Mouse (Mus musculus): ENCODE results near the gene Cdk16. TPM values are rescaled to one million over a fixed set of nuclear protein-coding genes. Genes with fewer than 3 reads are reported as not detected.
A peak's percentile ranks its signal among the peaks of the same experiment; 100 is the strongest.
"Not testable (repeated sequence)": the region's sequence is repeated elsewhere in the genome, so short reads cannot be mapped to it uniquely, and the experiment has no call there.

Gene Cdk16
- polyA plus RNA-seq, 1 experiment from 2014 or later = 152 TPM

- no peak overlapping the region for H3K4me3 ChIP-seq
- H3K4me1 ChIP-seq = peaks cover 18% of the 10 kb centered on the region
- no peaks in the 10 kb centered on the region for H3K27me3 ChIP-seq (replicated peaks)
- no peaks in the 10 kb centered on the region for H3K9me3 ChIP-seq
- WGBS = 67% methylated on average over 1 of the region's 1 CpGs
- H3K27ac ChIP-seq = no peak overlapping the region
- H3K36me3 ChIP-seq (replicated peaks) = no peaks in the 10 kb centered on the region
- ATAC-seq (replicated peaks) = no peak
- H3K9ac ChIP-seq = no peak overlapping the region
- H3K4me2 ChIP-seq = no peak overlapping the region
Measured at GRCm38 (mm10) chrX:20692616-20693015, 4.9 kb downstream of the Cdk16 start.

- Histone ChIP-seq H3K27ac (no peak overlapping the region), H3K4me1 (0 out of 2 replicates have a peak, but pooled peaks cover 3% of the 10 kb centered on the region), H3K36me3 (replicated peaks) (no peaks in the 10 kb centered on the region), H3K4me2 (no peak overlapping the region), H3K9ac (no peak overlapping the region), H3K27me3 (replicated peaks) (no peaks in the 10 kb centered on the region), H3K9me3 (no peaks in the 10 kb centered on the region), H3K4me3 (no peak overlapping the region)
- no peak for ATAC-seq (replicated peaks)
- WGBS = 85% methylated on average over 4 of the region's 4 CpGs
Measured at GRCm38 (mm10) chrX:20695842-20696241, 8.1 kb downstream of the Cdk16 start.

- H3K27me3 ChIP-seq (replicated peaks) = no peaks in the 10 kb centered on the region
- H3K27ac ChIP-seq = peak within 1 kb of the TSS; percentile 88
- no peaks in the 10 kb centered on the region for H3K36me3 ChIP-seq (replicated peaks)
Measured at GRCm38 (mm10) chrX:20703741-20704290, 16.1 kb downstream of the Cdk16 start, which contains the start of gene Usp11. Usp11 (plus strand) TSS chrX:20703906.

GRCm38 (mm10) chrX:20704295-20705082 is 16.7 kb downstream of the Cdk16 start:
- peak; percentile 92 for ATAC-seq (replicated peaks)
- WGBS = 23% methylated on average over 32 of the region's 32 CpGs
- Histone ChIP-seq H3K9me3 (no peaks in the 10 kb centered on the region), H3K9ac (peak overlapping the region; percentile 67), H3K4me2 (peak overlapping the region; percentile 48), H3K27ac (peak overlapping the region; percentile 88), H3K36me3 (replicated peaks) (no peaks in the 10 kb centered on the region), H3K4me1 (no peaks in the 10 kb centered on the region), H3K27me3 (replicated peaks) (no peaks in the 10 kb centered on the region), H3K4me3 (peak overlapping the region; percentile 68)

More at GRCm38 (mm10) chrX:20703741-20704290, 16.1 kb downstream of the Cdk16 start, which contains the start of gene Usp11:
- ATAC-seq (replicated peaks) = peak; percentile 91
- H3K4me1 ChIP-seq = no peaks in the 10 kb centered on the region
- no peaks in the 10 kb centered on the region for H3K9me3 ChIP-seq
- H3K4me2 ChIP-seq = peak within 1 kb of the TSS; percentile 48
- H3K4me3 ChIP-seq = peak within 1 kb of the TSS; percentile 68
- peak within 1 kb of the TSS; percentile 67 for H3K9ac ChIP-seq
- WGBS = 26% methylated on average over 32 of the region's 32 CpGs

- no peak for ATAC-seq (replicated peaks)
- peak overlapping the region; percentile 48 for H3K4me2 ChIP-seq
- 33% methylated on average over 3 of the region's 3 CpGs for WGBS
- no peak overlapping the region for H3K9ac ChIP-seq
- H3K27me3 ChIP-seq (replicated peaks) = no peaks in the 10 kb centered on the region
- no peak overlapping the region for H3K27ac ChIP-seq
- H3K9me3 ChIP-seq = no peaks in the 10 kb centered on the region
- no peaks in the 10 kb centered on the region for H3K36me3 ChIP-seq (replicated peaks)
- H3K4me1 ChIP-seq = no peaks in the 10 kb centered on the region
- peak overlapping the region; percentile 68 for H3K4me3 ChIP-seq
Measured at GRCm38 (mm10) chrX:20705083-20705402, 17.3 kb downstream of the Cdk16 start.

GRCm38 (mm10) chrX:20728681-20729080 is 40.9 kb downstream of the Cdk16 start:
- 79% methylated on average over 5 of the region's 5 CpGs for WGBS

GRCm38 (mm10) chrX:20730048-20730447 is 42.3 kb downstream of the Cdk16 start:
- WGBS = 49% methylated on average over 10 of the region's 10 CpGs
- H3K9ac ChIP-seq = not testable (repeated sequence)

More at GRCm38 (mm10) chrX:20728681-20729080, 40.9 kb downstream of the Cdk16 start:
- Histone ChIP-seq H3K36me3 (replicated peaks) (no peaks in the 10 kb centered on the region), H3K27me3 (replicated peaks) (no peaks in the 10 kb centered on the region), H3K27ac (no peak overlapping the region), H3K4me2 (no peak overlapping the region), H3K9ac (no peak overlapping the region), H3K4me3 (no peak overlapping the region), H3K9me3 (no peaks in the 10 kb centered on the region), H3K4me1 (no peaks in the 10 kb centered on the region)
- no peak for ATAC-seq (replicated peaks)

GRCm38 (mm10) chrX:20736479-20736878 is 48.7 kb downstream of the Cdk16 start:
- WGBS = 89% methylated on average over 4 of the region's 4 CpGs
- H3K9me3 ChIP-seq = no peaks in the 10 kb centered on the region
- no peaks in the 10 kb centered on the region for H3K27me3 ChIP-seq (replicated peaks)
- no peaks in the 10 kb centered on the region for H3K4me1 ChIP-seq
- H3K9ac ChIP-seq = no peak overlapping the region
- H3K4me2 ChIP-seq = no peak overlapping the region
- no peak overlapping the region for H3K27ac ChIP-seq
- no peaks in the 10 kb centered on the region for H3K36me3 ChIP-seq (replicated peaks)
- ATAC-seq (replicated peaks) = no peak
- no peak overlapping the region for H3K4me3 ChIP-seq

More at GRCm38 (mm10) chrX:20730048-20730447, 42.3 kb downstream of the Cdk16 start:
- not testable (repeated sequence) for H3K27ac ChIP-seq; ATAC-seq (replicated peaks); H3K27me3 ChIP-seq (replicated peaks); H3K9me3 ChIP-seq; H3K36me3 ChIP-seq (replicated peaks); H3K4me1 ChIP-seq; H3K4me3 ChIP-seq; H3K4me2 ChIP-seq

GRCm38 (mm10) chrX:20748829-20749228 is 61.1 kb downstream of the Cdk16 start:
- Histone ChIP-seq H3K9me3 (no peaks in the 10 kb centered on the region), H3K4me3 (no peak overlapping the region), H3K4me2 (no peak overlapping the region), H3K36me3 (replicated peaks) (no peaks in the 10 kb centered on the region), H3K27ac (no peak overlapping the region), H3K27me3 (replicated peaks) (no peaks in the 10 kb centered on the region), H3K4me1 (no peaks in the 10 kb centered on the region), H3K9ac (no peak overlapping the region)
- WGBS = 92% methylated on average over 2 of the region's 2 CpGs
- ATAC-seq (replicated peaks) = no peak

Other genes starting within 250 kb of the Cdk16 start
- 0.54 and 1.0 TPM in 2 replicates for gene Rgn, start 138.2 kb upstream of the Cdk16 start, polyA plus RNA-seq (2015; fragmentation: Nextera tagmentation; extraction: Ambion mirVana)
- 64.3 and 64.9 TPM in 2 replicates for gene Rbm10, start 70.5 kb upstream of the Cdk16 start, polyA plus RNA-seq (2015; fragmentation: Nextera tagmentation; extraction: Ambion mirVana)
- 182 and 192 TPM in 2 replicates for gene Ndufb11, start 70.3 kb upstream of the Cdk16 start, polyA plus RNA-seq (2015; fragmentation: Nextera tagmentation; extraction: Ambion mirVana)
- gene Uba1, start 29.6 kb upstream of the Cdk16 start, polyA plus RNA-seq (2015; fragmentation: Nextera tagmentation; extraction: Ambion mirVana) = 412 and 423 TPM in 2 replicates
- gene Usp11, start 16.0 kb downstream of the Cdk16 start, polyA plus RNA-seq (2015; fragmentation: Nextera tagmentation; extraction: Ambion mirVana) = 105 and 110 TPM in 2 replicates
- 365 and 380 TPM in 2 replicates for gene Araf, start 109.9 kb downstream of the Cdk16 start, polyA plus RNA-seq (2015; fragmentation: Nextera tagmentation; extraction: Ambion mirVana)
- 3.1 and 4.0 TPM in 2 replicates for gene Timp1, start 182.2 kb downstream of the Cdk16 start, polyA plus RNA-seq (2015; fragmentation: Nextera tagmentation; extraction: Ambion mirVana)
- gene Syn1, start 233.1 kb downstream of the Cdk16 start, polyA plus RNA-seq (2015; fragmentation: Nextera tagmentation; extraction: Ambion mirVana) = 76.3 and 76.8 TPM in 2 replicates
- 8.7 and 9.0 TPM in 2 replicates for gene Cfp, start 243.6 kb downstream of the Cdk16 start, polyA plus RNA-seq (2015; fragmentation: Nextera tagmentation; extraction: Ambion mirVana)